Mouse (Mus musculus) c-Kit-positive CD71-positive TER-119-positive erythroid progenitor cells, embryonic 14.5 days (primary cell): Measurements from ENCODE around the gene Dusp3.

Source experiments
- DNase-seq: peaks from one replicate; pipeline ENCODE4 v3.0.0-alpha.2; 2013; ENCODE audit warnings: low spot score

Dusp3 gene

DNA sequence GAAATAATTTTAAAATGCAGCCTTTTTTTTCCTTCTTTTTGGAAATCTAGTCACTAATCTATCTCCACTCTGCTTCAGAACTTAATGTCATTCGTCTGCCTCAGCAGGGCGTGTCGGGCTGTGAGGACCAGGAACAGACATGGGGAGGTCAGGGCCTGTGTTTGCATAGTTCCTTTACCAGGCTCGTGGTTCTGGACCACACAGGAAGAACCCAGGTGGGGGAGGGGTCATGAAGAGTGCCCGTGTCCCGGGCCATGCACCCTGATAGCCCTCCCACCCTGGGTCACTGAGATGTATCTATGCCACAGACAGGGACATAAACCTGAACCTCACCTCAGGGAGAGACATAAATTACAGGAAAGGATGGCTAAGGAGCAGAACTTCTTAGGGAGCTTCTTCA is 12.6 kb downstream of the Dusp3 start:
- DNase-seq = no peak

GRCm38 (mm10) chr11:101973496-101973895 is 13.3 kb downstream of the Dusp3 start:
- DNase-seq = no peak

- no peak for DNase-seq
Observed at GRCm38 (mm10) chr11:101972651-101973050, 14.2 kb downstream of the Dusp3 start.

DNA sequence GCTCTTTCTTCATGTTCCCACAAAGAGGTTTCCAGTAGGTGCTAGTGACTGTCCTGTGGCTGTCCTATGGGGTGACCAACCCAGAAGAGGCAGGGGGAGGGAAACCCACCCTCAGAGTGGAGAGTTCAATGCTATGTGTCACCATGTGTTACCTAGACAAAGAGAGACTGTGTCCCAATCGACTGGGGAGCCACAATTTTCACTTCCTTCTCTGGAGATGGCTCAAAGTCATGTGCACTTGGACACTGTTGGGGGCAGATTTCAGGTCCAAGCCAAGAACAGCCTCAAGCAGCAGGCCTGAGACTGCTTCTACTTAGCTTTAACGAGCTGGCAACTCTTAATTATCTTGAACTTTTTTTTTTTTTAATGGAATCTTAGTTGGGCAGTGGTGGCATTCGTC is 14.7 kb downstream of the Dusp3 start:
- DNase-seq = no peak

DNA sequence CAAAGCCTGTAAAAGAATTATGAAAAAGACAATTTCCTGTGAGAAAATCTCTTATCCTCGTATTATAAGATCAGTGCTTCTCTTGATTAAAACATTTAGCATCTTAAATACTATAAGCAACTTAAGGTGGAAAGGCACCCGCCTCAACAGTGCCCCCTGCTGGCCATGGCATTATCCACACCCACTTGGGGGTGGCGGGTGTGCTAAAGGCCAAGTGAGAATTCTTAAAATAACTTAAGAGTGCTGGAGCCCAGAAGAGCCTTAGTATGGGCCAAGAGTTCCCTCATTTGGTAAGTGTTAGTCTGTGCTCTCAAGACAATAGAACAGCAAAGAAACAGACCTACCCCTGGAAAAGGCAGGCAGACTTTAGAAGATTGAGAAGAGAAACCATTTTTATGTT is 15.4 kb downstream of the Dusp3 start:
- peak; percentile 40 for DNase-seq

GRCm38 (mm10) chr11:101969835-101970234 is 17.0 kb downstream of the Dusp3 start:
- DNase-seq = no peak

- peak; percentile 60 for DNase-seq
Observed at GRCm38 (mm10) chr11:101968791-101969190, 18.0 kb downstream of the Dusp3 start.

DNA sequence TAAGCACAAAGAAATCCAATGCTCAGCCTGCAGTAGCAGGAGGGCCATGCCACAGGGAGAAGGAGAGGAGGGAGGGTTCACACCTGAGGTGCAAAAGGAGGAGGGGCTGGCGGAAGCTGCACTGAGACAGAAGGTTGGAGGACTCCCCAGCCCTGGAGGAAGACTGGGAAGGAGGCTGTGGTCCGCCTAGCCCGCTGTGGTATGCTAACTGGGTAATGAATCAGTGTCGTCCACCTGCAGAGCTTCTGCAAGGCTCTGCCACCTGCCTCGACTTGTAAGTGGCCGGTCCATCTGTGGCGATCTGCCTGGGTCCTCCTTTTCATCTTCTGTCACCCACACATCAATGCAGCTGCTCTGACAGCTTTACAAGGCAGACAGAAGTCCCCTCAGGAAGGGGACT is 18.5 kb downstream of the Dusp3 start:
- no peak for DNase-seq

- DNase-seq = no peak
Observed at GRCm38 (mm10) chr11:101966965-101967614, 19.7 kb downstream of the Dusp3 start, which contains the start of gene Sost. TSS of gene Sost (minus strand) at chr11:101967015.

DNA sequence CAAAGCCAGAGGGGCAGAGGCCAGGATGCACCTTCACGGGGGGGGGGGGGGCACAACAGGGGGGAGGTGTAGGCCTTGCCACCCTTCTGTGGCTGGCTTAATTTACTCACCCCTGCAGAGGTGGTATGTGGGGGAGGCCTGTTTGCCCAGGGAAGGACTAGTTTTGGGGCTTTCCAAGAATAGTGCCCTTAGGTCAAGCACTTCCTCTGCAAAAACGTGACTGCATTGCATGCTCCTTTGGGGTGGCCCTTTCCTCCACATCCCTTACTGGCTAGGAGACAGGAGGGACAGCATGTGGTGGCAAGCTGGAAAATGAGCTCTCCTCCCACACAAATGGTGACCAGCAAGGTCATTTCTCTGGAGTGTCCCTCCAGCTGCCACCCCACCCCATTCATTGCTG is 21.3 kb downstream of the Dusp3 start:
- no peak for DNase-seq

DNA sequence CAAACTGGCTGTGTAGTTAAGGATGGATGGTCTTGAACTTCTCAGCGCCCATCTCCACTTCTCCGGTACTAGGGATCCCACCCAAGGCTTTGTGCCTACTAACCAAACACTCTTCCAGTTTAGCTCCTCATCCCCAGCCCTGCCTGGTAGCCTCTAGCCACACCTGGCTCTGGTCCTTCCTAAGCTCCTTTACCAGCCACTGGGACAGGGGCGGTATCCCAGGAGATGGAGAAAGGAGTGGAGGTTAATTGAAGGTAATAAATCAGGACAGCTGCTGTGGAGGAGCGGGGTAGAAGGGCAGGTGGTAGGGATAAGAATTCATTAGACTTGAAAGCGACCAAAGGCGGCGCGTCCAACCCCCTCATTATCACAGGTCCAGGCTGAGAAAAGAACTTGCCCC is 22.2 kb downstream of the Dusp3 start:
- no peak for DNase-seq

DNA sequence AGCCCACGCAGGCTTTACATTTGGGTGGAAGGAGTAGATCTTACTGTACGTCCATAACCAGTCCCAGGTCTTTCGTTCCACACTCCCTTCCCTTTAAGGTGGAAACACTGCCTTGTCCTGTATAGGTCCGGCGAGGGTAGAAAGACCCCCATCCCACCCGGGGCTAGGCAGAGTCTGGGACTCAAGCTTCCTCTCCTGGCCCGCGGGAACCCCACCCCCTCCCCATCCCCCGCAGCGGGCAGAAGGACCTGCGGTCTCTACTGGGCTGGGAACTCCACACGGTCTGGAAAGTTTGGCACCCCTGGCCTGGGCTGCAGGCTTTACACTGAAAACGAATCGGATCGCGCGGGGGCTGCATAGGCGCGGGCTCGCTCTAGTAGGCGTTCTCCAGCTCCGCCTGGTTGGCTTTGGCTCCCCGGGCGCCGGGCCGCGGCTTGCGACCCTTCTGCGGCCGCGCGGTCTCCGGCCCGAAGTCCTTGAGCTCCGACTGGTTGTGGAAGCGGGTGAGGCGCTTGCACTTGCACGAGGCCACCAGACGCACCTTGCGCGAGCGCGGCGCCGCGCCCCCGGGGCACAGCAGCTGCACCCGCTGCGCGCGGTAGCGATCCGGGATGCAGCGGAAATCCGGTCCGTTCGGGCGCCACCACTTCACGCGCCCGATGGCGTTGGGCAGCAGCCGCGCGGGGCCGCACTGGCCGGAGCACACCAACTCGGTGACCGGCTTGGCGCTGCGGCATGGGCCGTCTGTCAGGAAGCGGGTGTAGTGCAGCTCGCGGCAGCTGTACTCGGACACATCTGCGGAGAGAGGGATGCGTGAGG is 23.1 kb downstream of the Dusp3 start:
- DNase-seq = no peak

DNA sequence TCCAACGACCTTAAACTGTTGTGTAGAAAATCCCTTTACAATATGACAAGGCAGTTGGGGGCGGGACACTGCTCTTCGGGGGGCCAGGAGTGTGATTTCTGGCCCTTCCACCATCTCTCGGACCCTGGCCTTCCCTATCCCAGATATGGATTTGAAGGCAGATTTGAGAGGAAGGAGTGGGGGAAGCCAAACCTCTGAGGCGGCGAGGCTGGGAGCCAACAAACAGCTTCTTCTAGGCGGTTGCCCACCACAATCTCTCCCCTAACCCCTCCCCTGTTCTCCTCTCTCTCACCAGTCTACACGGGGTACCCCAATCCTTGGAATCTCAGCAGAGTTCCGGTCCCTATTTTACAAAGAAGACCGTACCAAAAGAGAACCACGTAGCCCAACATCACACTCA is 23.8 kb downstream of the Dusp3 start:
- DNase-seq = no peak

DNA sequence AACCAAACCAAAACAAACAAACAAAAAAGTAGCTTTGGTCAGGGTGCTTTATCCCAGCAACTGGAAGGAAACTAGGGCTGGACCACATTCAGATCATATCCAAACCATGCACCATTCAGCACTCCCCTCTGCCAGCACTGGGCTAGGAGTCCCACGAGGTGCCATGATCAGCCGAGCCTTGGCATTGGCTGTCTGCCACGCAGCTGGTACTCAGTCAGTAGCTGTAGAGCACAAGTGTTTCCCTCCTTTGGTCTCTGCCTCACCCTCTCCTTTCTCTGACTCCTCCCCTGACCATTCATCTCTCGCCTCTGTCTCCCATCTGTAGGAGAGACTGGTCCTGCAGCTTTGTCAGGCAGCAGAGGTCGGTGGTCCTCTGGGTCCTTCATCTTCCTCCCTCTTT is 29.3 kb downstream of the Dusp3 start:
- DNase-seq = no peak

DNA sequence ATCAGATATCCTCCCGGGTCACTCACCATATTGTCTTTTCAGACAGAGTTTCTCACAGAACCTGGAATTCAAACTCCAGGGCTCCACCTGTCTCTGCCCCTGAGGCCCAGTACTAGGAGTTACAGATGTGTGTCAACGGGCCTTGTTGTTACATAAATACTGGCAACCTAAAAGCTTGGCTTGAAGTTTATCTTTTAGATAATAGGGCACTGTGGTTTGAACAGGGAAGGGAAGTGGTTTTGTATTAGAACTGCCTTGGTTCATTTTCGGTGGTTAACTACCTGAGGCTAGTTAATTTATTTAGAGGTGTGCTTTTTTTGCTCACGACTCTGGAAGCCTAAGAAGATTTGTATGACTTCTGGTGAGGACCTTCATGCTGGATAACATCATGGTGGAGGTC is 33.4 kb downstream of the Dusp3 start:
- DNase-seq = no peak

DNA sequence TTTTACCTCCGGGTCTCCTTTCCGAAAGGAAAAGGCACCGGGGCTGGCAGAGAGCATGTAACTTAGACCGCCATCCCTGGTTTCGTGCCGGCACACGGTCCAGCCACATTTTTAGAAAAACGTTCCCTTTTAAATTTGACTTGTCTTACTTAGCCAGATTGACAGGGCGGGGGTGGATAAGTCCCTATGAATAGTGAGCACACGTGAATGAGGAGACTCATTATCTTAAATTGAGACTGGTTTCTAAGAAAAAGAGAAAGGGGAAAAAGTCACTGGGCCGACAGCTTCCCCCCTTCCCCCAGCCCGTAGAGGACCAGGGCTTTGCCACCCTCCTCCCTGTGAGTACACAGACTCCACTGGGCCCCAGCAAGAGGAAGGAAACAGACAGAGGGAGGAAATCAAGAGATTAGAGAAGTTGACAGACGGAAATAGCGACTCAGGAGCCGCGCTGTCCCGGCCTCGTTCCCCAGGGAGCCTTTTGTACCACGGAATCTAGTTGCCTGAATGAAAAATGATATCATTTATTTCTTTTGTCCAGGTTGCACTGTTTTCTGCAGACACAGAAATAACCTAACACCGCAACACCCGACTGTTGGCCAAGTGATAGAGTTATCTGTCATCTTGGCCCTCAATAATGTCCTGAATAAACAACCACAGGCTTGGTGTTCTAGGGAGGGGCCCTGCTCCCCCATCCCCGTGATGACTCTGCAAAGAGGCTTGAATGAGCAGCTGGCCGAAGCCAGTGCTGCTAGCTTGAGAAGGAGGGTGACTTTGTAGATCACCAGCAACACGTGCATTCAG is 34.1 kb downstream of the Dusp3 start:
- DNase-seq = no peak

- no peak for DNase-seq
Observed at GRCm38 (mm10) chr11:101950021-101950420, 36.8 kb downstream of the Dusp3 start.

DNA sequence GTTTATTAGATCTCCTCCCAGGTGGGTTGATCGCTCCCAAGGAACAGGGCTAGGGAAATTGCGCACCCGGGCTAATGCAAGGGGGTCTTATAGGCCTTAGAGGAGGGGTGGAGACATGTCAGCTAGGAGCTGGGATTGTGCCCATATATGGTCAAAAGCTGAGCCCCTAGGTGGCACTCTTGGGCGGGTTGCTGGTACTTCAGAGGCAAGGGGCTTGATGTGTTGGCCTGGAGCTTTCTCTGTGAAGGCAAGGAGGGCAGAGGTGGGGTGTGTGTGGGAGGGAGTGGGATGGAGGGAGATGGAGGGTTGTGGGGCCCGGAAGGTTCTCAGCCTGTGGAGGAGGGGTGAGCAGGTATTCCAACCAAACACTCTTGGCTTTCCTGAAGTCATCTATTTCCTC is 40.3 kb downstream of the Dusp3 start:
- DNase-seq = no peak

GRCm38 (mm10) chr11:101943055-101943454 is 43.8 kb downstream of the Dusp3 start:
- no peak for DNase-seq

DNA sequence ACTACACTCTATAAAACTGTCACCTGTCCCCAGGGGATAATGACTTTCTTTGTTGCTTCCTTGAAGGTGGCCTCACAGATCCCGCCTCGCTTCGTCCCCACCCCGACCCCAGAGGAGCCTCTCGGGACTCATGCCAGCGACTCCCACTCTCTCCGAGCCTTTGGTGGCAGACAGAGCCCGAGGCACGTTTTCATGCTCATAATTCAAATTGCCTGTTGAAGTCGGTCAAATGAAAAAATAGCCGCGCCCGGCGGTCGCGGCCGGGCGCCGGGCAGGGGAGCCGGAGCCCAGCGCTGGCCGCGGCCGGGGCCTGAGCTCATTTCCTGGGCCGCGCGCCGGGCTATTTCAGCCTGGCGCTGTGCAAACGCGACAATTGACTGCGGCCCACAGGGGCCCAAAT is 49.7 kb downstream of the Dusp3 start:
- no peak for DNase-seq

GRCm38 (mm10) chr11:101936421-101936820 is 50.4 kb downstream of the Dusp3 start:
- DNase-seq = no peak

GRCm38 (mm10) chr11:101935743-101936142 is 51.1 kb downstream of the Dusp3 start:
- no peak for DNase-seq

GRCm38 (mm10) chr11:101931978-101932377 is 54.8 kb downstream of the Dusp3 start:
- no peak for DNase-seq
